Mouse (Mus musculus) kidney, adult 11 months (tissue): Measurements from ENCODE around the gene Hapln2.

Experiments used
- DNase-seq: peaks from one replicate; pipeline ENCODE4 v3.0.0; 2022

Hapln2 gene

DNA sequence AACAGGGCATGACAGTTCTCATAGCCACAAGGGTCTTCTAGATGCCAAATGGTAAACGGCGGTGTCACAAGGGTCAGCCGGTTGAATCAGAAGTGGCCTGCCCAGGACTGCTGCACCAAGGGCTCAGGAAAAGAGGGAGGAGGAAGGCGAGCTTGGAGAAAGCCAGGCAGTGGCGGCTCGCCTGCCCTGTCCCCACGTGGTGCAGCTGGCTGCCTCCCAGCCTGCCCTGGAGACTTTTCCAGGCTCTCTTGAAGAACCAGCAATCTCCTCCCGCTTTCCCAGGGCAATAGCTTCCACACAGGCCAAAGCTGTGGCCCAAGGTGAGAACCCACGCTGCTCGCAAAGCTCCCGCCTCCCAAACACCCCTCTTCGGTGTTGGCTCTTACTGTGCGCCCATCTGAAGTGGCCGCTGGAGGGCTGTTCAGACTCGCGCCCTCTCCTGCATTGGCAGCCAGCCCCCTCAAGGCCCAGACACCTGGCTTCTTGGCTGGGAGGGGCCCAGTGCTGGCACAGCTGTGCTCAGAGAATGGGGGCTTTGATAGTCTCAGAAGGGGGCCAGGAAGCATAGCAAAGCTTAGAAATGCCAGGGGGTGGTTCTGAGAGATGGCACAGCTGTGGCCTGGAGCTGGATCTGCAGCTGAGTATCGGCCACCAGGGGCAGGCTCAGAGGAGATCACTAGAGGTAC is 24.9 kb downstream of the Hapln2 start:
- no peak for DNase-seq

DNA sequence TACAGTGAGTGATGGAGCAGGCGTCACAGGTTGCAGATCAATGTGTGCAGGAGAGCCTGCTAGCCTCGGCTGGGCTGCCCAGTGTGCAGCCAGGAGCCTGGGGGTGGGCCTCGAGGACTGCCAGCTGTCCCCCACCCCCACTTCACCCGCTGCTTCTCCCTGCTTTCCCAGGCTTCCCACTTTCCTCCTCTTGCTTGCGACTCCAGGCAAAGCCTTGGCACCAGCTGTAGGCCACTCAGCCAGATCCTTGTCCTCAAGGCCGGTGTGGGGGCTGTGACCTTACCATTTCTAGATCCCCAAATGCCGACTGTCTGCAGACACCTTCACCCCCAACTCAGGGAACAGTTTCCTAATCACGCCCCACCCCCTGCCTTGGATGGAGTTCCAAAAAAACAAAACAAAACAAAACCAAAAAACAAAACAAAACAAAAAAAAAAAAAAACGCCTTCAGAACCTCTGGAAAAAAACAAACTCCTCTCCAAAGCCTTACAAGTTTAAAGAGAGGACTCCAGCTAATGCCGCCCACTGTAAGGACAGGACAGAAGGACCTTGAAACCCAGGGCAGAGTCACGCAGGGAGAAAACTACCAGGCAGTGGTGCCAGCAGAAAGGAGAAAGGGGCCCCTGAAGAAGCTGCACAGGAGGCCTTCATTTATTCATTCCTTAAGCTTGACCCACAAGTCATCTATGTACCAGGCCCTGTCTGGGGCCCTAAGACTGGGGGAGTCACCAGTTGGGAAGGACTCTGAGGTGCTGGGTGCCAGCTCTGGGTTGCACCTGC is 26.4 kb downstream of the Hapln2 start:
- DNase-seq = no peak

DNA sequence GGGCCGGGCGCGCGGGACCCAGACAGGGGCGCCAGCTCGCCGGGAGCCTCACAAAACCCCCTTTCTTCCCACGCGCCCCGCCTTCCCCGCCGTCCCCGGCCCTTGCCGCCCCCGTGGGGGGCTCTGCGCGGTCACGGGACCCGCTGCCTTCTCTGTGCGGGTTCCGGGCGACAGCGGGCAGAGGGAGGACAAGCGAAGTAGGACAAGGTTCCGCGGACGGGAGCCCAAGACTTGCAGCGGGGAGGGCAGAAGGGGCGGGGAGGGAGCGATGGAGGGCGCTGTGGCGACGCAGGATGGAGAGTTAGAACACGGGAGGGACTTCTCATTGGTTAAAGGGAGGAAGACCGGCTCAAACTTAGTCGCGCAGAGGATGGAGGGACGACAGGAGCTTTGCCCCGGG is 27.2 kb downstream of the Hapln2 start, which contains the start of gene Bcan:
Gene Bcan, minus strand, starts transcription at position 50 of the 400 bp plus-strand sequence.
- DNase-seq = no peak

DNA sequence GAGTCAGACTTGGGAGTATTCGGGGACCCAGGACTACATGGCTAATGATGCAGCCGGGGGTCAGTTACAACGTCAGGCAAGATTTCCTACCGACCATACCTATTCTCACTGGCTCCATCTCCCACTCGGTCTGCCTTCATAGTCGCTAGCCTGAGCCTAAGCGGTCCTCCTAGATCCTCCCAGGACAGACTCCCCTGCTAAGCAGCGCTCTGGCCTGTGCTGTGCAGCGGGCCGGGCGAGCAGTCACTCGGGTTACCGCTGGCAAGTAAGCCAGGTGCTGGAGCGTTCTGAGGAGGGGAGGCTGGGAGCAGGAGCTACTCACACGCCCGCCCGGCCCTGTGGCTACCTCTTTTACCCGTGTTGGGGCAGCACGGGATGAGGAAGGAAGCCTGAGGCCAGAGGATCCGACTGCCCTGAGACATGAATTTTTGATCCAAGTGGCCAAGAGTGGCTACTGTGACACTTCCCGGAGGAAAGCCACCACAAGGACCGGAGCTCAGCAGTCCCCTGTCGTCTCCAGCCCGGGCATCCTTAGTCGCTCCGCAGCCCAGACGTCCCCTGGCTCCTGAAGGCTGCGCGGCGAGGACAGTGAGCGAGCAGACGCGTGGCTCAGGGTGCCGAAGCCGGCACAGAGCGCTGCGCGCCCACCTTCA is 28.0 kb downstream of the Hapln2 start:
- DNase-seq = no peak

DNA sequence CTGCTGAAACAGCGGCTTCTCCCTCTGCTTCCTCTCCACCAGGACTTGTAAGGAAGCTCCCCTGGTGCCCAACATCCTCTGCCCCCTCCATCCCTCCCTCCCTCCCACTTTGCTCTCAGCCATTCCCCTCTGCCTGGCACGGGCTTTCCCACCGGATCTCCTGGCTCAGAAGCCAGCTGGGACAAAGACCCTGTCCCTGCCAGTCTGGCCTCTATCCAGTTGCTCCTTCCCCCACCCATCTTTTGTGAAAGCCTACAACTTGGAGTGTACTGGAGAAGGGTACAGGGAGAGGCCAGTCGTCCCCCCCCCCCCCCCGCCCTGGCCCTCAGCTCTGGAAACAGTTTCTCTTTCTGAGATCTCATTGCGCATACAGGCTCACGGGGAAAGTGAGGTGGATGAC is 28.6 kb downstream of the Hapln2 start:
- DNase-seq = no peak

DNA sequence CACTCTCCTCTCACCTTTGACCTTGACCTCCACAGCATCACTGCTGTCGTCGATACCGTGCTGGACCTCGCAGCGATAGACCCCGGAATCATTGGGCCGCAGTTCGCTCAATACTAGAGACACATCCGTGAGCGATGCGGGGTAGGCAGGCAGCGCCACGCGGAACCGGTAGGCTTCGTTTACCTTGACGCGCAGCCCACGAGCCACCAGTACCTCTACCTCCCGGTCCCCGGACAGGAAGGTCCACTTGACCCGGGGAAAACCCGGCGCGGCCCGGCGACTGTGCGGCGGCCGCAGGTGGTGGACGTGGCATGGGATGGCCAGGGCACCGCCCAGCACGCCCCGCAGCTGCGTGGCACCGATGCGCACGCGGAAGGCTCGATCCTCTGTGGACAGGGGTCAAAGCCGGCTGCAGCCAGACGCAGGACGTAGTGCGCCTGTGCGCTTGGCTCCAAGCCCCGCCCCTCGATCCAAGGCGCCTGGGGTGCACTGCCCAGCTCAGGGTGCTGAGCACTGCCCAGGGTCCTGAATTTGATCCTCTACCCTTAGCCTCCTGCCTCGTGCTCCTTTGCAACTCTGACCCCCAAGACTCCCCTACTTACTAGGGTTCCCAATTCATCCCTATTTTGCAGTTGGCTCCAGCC is 30.3 kb downstream of the Hapln2 start:
- no peak for DNase-seq

DNA sequence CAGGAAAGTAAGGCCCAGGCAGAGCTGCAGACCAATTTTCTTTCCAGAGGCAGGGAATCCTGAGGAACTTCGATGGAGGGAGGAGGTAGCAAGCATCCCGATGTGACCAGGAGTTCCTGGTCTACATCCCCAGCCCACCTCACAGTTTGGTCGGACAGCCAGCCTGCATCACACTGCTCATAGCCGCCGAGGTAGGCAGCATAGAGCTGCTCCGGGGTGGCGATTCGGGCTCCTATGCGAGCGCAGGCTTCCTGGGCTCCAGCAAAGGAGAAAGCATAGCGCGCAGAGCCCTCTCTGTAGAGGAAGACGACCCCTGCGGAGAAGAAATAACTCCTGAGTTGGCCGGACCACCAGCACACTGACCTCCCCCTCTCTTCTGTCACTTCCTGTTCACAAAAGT is 31.0 kb downstream of the Hapln2 start:
- no peak for DNase-seq

DNA sequence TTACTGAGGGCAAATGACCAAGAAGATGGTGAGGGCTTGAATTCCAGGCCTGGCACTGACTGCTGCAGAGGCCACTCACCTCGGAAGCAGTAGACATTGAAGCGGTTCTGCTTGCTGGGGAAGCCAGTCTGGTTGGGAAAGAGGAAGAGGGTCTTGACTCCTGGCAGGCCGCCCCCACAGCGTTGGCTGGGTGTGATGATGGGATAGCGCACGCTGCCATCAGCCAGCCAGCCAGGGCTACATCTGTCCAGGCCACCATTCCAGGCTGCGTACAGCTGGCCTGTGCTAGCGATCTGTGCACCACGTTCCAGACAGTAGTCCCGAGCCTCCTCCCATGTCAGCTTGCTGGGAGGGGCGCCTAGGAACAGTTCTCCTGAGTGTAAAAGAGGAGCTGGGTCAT is 32.1 kb downstream of the Hapln2 start:
- DNase-seq = no peak

DNA sequence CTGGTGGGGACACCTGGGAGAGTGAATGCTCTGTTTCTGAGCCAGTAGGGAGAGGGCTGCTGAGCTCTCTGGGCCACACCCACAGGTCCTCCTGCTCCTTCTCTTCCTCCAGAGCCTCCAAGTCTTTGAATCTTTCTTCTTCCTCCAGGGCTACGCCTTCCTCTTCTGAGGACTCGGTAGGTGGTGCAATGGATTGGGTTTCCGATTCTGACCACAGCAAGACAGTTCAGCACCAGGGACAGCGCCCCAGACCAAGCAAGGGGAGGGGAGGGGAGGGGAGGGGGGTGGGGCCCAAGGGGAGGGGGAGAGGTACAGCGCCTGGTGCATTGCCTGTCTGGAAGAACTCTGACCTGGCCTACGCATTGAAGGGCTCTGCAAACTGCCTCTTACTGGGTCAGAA is 33.9 kb downstream of the Hapln2 start:
- no peak for DNase-seq

DNA sequence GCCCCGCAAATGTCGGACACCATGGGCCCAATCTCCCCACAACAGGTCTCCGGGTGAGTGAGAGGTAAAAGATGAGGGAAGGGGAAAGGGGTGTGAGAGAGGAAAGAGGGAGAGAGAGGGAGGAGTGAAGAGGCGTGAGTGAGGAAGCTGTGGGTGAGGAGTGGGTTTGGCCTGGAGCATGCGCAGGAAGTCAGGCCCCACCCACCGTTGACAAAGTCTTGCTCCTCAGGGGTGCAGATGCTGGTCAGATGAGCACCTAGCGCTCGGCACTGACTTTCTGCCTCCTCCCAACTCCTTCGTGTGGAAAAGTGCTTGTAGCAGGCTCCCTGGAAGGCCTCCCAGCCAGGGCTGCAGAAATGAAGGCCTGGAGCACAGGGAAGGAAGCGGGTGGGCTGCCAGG is 37.4 kb downstream of the Hapln2 start:
- no peak for DNase-seq

DNA sequence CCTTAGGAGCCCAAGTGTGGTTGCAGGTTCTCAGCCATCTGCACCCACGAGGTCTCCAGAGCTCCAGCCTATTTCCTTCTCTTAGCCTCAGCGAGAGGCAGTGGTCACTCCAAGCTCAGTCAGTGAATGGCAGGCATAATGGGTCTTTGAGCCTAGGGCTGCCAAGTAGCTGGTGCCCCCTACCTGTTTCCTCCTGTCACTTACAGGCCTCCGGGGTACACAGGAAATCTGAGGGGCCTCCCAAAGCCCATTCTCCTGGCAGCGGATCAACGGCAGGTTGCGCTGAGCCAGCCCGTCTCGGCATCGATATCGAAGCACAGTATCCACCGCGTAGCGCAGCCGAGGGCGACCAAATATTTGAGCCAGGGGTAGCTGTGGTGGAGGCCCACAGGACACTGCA is 39.3 kb downstream of the Hapln2 start:
- no peak for DNase-seq

DNA sequence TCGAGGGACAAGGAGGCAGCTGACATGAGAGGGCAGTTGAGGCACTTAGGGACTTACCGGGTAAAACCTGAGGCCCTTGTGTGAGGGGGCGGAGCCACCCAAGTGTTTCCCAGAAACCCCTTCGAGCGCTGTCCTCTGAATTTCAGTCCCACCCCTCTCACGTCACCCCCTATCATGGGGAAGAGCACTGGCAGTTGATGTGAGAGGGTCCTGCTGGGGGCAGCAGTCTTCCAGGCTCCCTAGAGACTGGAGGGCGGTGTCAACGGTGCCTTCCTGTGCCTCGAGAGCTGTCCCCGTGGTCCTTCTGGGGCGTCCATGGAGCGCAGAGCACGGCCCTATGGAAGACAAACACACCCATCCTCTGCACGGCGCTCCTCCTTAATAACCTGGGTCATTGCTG is 39.8 kb downstream of the Hapln2 start:
- DNase-seq = no peak

DNA sequence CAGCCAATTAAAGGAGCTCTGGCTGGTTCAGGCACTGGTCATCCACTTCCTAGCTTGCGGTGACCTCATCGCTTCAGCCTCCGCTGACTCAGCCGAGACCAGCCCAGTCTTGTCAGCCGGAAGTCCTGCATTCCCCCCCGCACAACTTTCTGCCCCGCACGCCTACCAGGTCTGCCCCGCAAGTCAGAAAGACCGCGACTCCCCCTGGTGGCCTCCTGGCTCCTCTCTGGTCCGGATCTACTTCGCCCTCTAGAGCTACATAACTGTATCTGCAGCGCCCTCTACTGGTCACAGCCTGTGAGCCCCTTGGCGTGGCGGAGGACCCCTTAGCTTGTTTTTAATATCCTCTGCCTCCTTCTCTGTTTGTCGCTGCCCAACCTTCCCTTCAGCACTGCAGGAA is 40.5 kb downstream of the Hapln2 start:
- DNase-seq = peak; percentile 91

DNA sequence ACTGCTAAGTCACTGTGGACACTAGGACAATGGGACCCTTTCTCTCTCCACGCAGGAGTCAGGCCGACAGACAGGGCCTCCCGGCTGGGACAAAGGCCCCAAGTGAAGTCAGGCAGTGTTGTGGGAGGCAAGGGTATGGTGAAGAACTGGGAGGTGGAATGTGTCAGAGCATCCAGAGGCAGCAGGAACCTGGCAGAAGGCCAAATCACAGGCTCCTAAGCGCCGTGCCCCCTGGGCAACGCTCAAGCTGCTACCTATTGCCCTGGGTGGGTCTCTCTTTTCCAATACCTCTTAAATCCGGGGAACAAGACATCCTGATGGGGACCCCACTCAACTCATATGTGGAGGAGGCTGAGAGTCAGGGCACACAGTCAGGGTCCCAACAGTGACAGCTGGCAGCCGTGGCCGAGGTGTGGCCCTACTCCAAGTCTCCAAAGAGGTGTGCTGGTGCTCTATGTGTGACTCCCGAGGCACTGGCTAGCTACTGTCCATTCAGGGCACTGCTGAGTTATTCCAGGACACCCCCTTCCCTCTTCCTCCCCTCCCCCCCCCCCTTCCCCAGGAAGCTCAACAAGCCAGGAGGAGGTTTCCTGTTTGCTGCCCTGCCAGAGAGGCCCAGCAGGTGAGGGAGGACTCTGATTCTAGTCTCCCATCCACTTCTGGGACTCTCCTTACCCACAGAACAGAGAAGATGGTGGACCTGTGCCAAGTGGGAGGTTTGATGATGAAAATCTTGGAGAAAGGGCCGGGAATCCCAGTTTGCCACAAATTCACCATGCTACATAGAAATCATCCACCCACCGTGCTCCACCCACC is 41.7 kb downstream of the Hapln2 start:
- no peak for DNase-seq

DNA sequence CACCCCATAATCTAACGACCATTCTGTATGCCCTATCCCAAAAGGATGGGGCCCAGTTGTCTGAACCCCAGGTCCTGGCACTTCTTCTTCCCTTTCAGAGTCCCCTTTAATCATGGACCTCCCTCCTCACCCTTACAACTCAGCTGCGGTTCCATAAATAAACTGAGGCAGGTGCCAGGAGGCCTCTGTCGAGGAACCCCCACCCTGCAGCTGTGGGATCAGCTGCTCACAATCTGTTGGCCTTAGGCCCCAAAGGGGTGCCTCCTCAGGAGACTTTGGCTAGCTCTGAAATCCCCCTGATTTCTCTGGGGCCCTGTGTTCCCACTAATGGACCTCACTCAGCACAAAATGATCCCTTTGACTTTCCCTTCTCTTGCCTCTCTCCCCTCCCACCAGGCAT is 43.3 kb downstream of the Hapln2 start:
- no peak for DNase-seq

DNA sequence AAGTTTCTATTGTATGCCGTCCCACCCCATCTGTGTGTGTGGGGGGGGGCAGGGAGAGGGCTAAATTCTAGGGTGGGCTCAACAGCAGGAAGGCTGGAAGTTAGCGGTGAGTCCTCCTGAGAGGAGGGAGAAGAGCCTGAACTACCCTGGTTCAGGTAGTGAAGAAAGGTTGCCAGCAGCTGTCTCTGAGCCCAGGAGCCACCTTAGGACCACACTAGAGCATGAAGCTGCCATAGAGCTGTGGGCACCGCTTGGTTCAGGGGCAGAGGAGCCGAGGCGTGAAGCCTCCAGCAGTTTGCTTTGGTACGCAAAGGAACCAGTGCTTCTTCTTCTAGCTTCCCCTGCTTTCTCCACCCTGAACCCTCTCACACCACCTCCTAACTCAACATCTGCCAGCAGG is 43.8 kb downstream of the Hapln2 start:
- DNase-seq = no peak

DNA sequence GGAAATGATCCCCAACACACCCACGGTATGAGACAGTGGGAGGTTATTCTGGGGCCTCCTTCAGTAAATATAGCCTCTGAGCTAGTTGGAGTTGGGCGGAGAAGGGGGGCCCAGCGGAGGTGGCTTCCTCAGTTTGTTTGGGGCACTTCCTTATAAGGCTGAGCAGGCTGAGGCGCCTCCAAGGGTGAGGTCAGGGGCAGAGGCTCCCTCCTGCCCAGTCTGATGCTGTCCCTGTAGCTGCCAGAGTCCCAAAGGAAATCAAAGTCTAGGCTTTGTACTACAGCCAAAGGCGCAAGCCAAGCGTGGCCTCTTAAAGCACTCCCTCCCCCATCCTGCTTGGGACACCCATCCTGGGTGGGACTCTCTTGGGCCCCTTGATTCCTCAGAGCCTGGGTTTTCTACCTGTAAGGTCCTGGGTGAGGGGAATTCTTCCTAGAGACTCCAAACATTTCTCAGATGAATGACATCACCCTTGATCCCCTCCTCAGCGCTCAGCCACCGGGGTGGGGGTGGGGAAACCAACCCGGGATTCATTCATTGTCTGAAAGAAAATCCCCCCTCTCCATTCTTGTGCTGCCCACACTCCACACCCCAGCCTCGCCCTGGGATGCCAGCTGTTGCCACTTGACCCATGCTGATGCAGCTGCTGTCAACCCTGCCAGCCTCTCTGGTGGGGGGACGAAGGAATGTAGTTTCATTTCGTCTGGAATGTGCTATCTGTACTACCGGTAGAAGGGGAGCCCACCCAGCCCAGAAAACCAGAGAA is 44.4 kb downstream of the Hapln2 start:
- DNase-seq = peak; percentile 79

DNA sequence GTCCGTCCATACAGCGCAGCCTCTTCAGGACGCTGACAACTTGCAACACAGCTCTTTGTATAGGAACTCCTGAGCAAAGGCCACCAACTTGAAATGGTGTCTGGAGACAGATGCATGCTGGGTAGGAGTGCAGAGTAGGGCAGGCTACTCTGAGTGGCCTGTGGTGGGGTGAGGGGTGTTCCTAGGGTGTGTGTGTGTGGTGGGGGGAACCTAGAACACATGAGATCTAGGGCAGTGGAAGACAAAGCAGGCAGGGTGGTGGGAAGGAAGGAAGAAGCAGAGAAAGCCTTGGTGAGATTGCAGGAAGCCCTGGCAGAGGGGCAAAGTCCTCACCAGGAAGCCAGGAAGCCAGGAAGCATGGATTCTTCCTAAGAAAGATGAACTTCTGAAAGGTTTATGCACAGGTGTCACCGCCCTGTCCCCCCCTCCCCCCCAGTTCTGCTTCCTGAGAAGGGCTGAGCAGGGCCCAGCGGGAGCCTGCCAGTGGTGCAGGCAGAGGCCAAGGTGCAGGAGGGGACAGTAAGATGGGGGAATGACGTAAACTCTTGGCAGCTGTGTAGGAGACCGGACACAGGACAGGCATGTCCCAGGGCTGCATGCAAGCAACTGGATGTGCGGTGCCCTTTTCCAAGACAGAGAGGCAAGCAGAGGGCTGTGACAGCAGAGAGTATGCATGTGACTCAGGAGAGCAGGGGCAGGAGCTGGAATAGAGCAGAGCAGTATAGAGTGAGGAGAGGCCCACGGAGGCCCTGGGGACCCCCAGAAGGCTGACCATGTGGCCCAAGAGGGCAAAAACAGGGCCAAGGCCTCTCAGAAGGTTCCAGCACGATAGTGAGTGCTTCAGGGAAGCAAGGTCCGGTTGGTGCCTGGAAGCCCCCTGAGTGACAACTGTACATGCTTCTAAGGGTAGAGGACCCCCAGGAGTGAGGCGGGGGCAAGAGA is 45.2 kb downstream of the Hapln2 start:
- peak; percentile 67 for DNase-seq

DNA sequence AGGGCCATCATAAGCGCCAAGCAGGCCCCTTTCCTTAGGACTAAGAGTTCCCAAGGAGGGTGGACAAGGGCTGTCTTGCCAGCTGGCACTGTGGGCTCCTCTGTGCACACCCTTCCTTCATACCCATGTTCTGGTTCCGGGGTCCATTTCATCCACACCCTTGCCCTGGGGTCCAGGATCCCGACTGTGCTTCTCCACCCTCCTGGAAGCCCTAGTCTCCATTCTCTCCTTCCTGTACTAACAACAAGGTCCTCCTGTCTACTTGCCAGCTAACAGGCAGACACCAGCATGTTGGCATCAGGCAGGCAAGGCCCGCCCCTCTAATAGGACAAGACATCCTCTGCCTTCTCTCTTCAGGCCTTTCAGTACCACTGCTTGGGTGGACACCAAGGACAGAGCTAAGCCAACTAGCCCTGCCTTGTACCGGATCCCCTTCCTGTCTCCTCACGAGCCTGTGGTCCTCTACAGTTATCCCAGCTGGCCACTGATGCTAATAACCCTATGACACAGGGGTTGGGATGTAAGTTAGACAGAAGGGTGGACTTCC is 46.1 kb downstream of the Hapln2 start:
- no peak for DNase-seq

DNA sequence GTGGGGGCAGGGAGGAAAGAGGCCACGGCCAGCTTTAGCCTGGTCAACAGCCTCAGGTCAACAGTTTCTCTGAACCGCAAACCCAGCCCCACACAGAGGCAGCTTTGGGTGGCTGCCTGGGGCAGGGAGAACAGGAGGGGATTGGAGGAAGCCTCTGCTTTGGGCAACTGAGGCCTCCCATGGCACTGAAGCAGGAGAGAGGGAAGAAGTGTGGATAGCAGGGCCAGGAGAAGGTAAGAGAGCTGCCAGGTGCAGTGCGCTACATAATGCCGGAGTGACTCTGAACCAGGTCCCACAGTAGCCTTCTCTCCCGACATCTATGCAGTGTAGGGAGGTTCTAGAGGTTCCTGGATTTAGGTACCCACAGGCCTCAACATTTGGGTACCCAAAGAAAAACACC is 46.7 kb downstream of the Hapln2 start:
- no peak for DNase-seq
